Mouse (Mus musculus): ENCODE measurements around the gene Kcnab3. TPM values are rescaled to one million over a fixed set of nuclear protein-coding genes. Genes with fewer than 3 reads are reported as not detected.

Kcnab3 gene
- 4.3 and 4.7 TPM in 2 replicates for polyA plus RNA-seq (2014; fragmentation: Nextera tagmentation; extraction: Ambion mirVana)

- Histone ChIP-seq H3K4me3 (replicated peaks; ENCODE audit: low read length) (peak within 1 kb of the TSS; percentile 46), H3K9ac (peak within 1 kb of the TSS; percentile 61), H3K4me1 (replicated peaks; ENCODE audit: control insufficient read depth, insufficient read depth, low read length) (peaks cover 35% of the 10 kb centered on the region), H3K27me3 (ENCODE audit: control insufficient read depth, insufficient read depth, low read length) (0 out of 2 replicates have a peak, but pooled peaks cover 10% of the 10 kb centered on the region), H3K4me2 (replicated peaks) (peak within 1 kb of the TSS; percentile 77), H3K9me3 (ENCODE audit: control insufficient read depth, low read length) (no peaks in the 10 kb centered on the region), H3K27ac (0 out of 2 replicates have a peak within 1 kb of the TSS, but pooled peaks have one; percentile 39), H3K36me3 (replicated peaks; ENCODE audit: control insufficient read depth, insufficient read depth) (no peaks in the 10 kb centered on the region)
- DNase-seq (ENCODE audit: low spot score) (peak; percentile 87), ATAC-seq (ENCODE audit: low FRiP score) (peak; percentile 52; the same call in 1 of the 2 replicates)
- 11% methylated on average over 26 of the region's 26 CpGs for WGBS
These were observed at the start of gene Kcnab3 for GRCm38 (mm10) chr11:69325628-69326407. TSS of gene Kcnab3 (plus strand) at chr11:69326258.

GRCm38 (mm10) chr11:69277267-69277666 lies 48.8 kb upstream of the Kcnab3 start:
- ATAC-seq (ENCODE audit: low FRiP score) (no peak), DNase-seq (ENCODE audit: low spot score) (no peak)
- Histone ChIP-seq H3K4me3 (replicated peaks; ENCODE audit: low read length) (no peak overlapping the region), H3K27ac (no peak overlapping the region), H3K27me3 (ENCODE audit: control insufficient read depth, insufficient read depth, low read length) (no peaks in the 10 kb centered on the region), H3K4me2 (replicated peaks) (no peak overlapping the region), H3K36me3 (replicated peaks; ENCODE audit: control insufficient read depth, insufficient read depth) (no peaks in the 10 kb centered on the region), H3K9ac (no peak overlapping the region), H3K9me3 (ENCODE audit: control insufficient read depth, low read length) (no peaks in the 10 kb centered on the region), H3K4me1 (replicated peaks; ENCODE audit: control insufficient read depth, insufficient read depth, low read length) (no peaks in the 10 kb centered on the region)
- WGBS, result 66% methylated on average over 5 of the region's 5 CpGs

GRCm38 (mm10) chr11:69291111-69291510 lies 34.9 kb upstream of the Kcnab3 start:
- DNase-seq (ENCODE audit: low spot score) (no peak), ATAC-seq (ENCODE audit: low FRiP score) (no peak)
- Histone ChIP-seq H3K27ac (no peak overlapping the region), H3K4me1 (replicated peaks; ENCODE audit: control insufficient read depth, insufficient read depth, low read length) (no peaks in the 10 kb centered on the region), H3K9ac (no peak overlapping the region), H3K36me3 (replicated peaks; ENCODE audit: control insufficient read depth, insufficient read depth) (no peaks in the 10 kb centered on the region; the same call in 1 of the 2 replicates), H3K4me2 (replicated peaks) (no peak overlapping the region), H3K4me3 (replicated peaks; ENCODE audit: low read length) (no peak overlapping the region), H3K27me3 (ENCODE audit: control insufficient read depth, insufficient read depth, low read length) (no peaks in the 10 kb centered on the region), H3K9me3 (ENCODE audit: control insufficient read depth, low read length) (no peaks in the 10 kb centered on the region)
- 96% methylated on average over 5 of the region's 5 CpGs for WGBS

- Histone ChIP-seq H3K27me3 (ENCODE audit: control insufficient read depth, insufficient read depth, low read length) (no peaks in the 10 kb centered on the region), H3K4me1 (replicated peaks; ENCODE audit: control insufficient read depth, insufficient read depth, low read length) (no peaks in the 10 kb centered on the region), H3K27ac (no peak overlapping the region), H3K9me3 (ENCODE audit: control insufficient read depth, low read length) (no peaks in the 10 kb centered on the region), H3K4me3 (replicated peaks; ENCODE audit: low read length) (no peak overlapping the region), H3K9ac (no peak overlapping the region), H3K4me2 (replicated peaks) (no peak overlapping the region), H3K36me3 (replicated peaks; ENCODE audit: control insufficient read depth, insufficient read depth) (peaks cover 18% of the 10 kb centered on the region)
- ATAC-seq (ENCODE audit: low FRiP score) (no peak), DNase-seq (ENCODE audit: low spot score) (no peak)
- WGBS, result 86% methylated on average over 3 of the region's 3 CpGs
These were observed 30.8 kb upstream of the Kcnab3 start for GRCm38 (mm10) chr11:69295286-69295685.

GRCm38 (mm10) chr11:69297799-69298198 lies 28.3 kb upstream of the Kcnab3 start:
- no peak overlapping the region for H3K9ac ChIP-seq
- 94% methylated on average over 2 of the region's 2 CpGs for WGBS
- H3K4me1 ChIP-seq (replicated peaks; ENCODE audit: control insufficient read depth, insufficient read depth, low read length), result no peaks in the 10 kb centered on the region
- peaks cover 37% of the 10 kb centered on the region for H3K36me3 ChIP-seq (replicated peaks; ENCODE audit: control insufficient read depth, insufficient read depth)
- DNase-seq (ENCODE audit: low spot score) (no peak), ATAC-seq (ENCODE audit: low FRiP score) (no peak)
- no peak overlapping the region for H3K4me2 ChIP-seq (replicated peaks)
- no peaks in the 10 kb centered on the region for H3K27me3 ChIP-seq (ENCODE audit: control insufficient read depth, insufficient read depth, low read length)
- H3K9me3 ChIP-seq (ENCODE audit: control insufficient read depth, low read length), result no peaks in the 10 kb centered on the region
- H3K27ac ChIP-seq, result no peak overlapping the region
- H3K4me3 ChIP-seq (replicated peaks; ENCODE audit: low read length), result no peak overlapping the region

- Histone ChIP-seq H3K9me3 (ENCODE audit: control insufficient read depth, low read length) (no peaks in the 10 kb centered on the region), H3K4me1 (replicated peaks; ENCODE audit: control insufficient read depth, insufficient read depth, low read length) (no peaks in the 10 kb centered on the region), H3K27ac (no peak overlapping the region), H3K4me3 (replicated peaks; ENCODE audit: low read length) (no peak overlapping the region), H3K27me3 (ENCODE audit: control insufficient read depth, insufficient read depth, low read length) (no peaks in the 10 kb centered on the region), H3K9ac (no peak overlapping the region), H3K4me2 (replicated peaks) (no peak overlapping the region), H3K36me3 (replicated peaks; ENCODE audit: control insufficient read depth, insufficient read depth) (peaks cover 41% of the 10 kb centered on the region)
- WGBS, result 75% methylated on average over 7 of the region's 7 CpGs
- ATAC-seq (ENCODE audit: low FRiP score), result no peak
- DNase-seq (ENCODE audit: low spot score), result no peak
These were observed 27.8 kb upstream of the Kcnab3 start for GRCm38 (mm10) chr11:69298231-69298630.

GRCm38 (mm10) chr11:69302817-69303216 lies 23.2 kb upstream of the Kcnab3 start:
- Histone ChIP-seq H3K9ac (no peak overlapping the region), H3K36me3 (replicated peaks; ENCODE audit: control insufficient read depth, insufficient read depth) (peaks cover 86% of the 10 kb centered on the region), H3K9me3 (ENCODE audit: control insufficient read depth, low read length) (no peaks in the 10 kb centered on the region), H3K27me3 (ENCODE audit: control insufficient read depth, insufficient read depth, low read length) (no peaks in the 10 kb centered on the region), H3K4me1 (replicated peaks; ENCODE audit: control insufficient read depth, insufficient read depth, low read length) (no peaks in the 10 kb centered on the region), H3K27ac (no peak overlapping the region), H3K4me2 (replicated peaks) (no peak overlapping the region), H3K4me3 (replicated peaks; ENCODE audit: low read length) (no peak overlapping the region)
- ATAC-seq (ENCODE audit: low FRiP score) (no peak), DNase-seq (ENCODE audit: low spot score) (no peak)
- WGBS, result 91% methylated on average over 7 of the region's 7 CpGs

GRCm38 (mm10) chr11:69305291-69305690 lies 20.8 kb upstream of the Kcnab3 start:
- Histone ChIP-seq H3K36me3 (replicated peaks; ENCODE audit: control insufficient read depth, insufficient read depth) (peaks cover 93% of the 10 kb centered on the region), H3K4me1 (replicated peaks; ENCODE audit: control insufficient read depth, insufficient read depth, low read length) (no peaks in the 10 kb centered on the region), H3K4me3 (replicated peaks; ENCODE audit: low read length) (no peak overlapping the region), H3K27me3 (ENCODE audit: control insufficient read depth, insufficient read depth, low read length) (no peaks in the 10 kb centered on the region), H3K9ac (no peak overlapping the region), H3K4me2 (replicated peaks) (no peak overlapping the region), H3K9me3 (ENCODE audit: control insufficient read depth, low read length) (no peaks in the 10 kb centered on the region), H3K27ac (no peak overlapping the region)
- ATAC-seq (ENCODE audit: low FRiP score) (no peak), DNase-seq (ENCODE audit: low spot score) (no peak)
- 94% methylated on average over 9 of the region's 9 CpGs for WGBS

GRCm38 (mm10) chr11:69306039-69306438 lies 20.0 kb upstream of the Kcnab3 start:
- DNase-seq (ENCODE audit: low spot score), result no peak
- Histone ChIP-seq H3K4me2 (replicated peaks) (no peak overlapping the region), H3K36me3 (replicated peaks; ENCODE audit: control insufficient read depth, insufficient read depth) (peaks cover 94% of the 10 kb centered on the region), H3K27me3 (ENCODE audit: control insufficient read depth, insufficient read depth, low read length) (no peaks in the 10 kb centered on the region), H3K9me3 (ENCODE audit: control insufficient read depth, low read length) (no peaks in the 10 kb centered on the region), H3K4me3 (replicated peaks; ENCODE audit: low read length) (no peak overlapping the region), H3K9ac (no peak overlapping the region), H3K27ac (no peak overlapping the region), H3K4me1 (replicated peaks; ENCODE audit: control insufficient read depth, insufficient read depth, low read length) (no peaks in the 10 kb centered on the region)
- ATAC-seq (ENCODE audit: low FRiP score), result no peak
- WGBS, result 95% methylated on average over 2 of the region's 2 CpGs

All from hindbrain, embryonic 14.5 days (tissue).